Mouse (Mus musculus): ENCODE data around the gene Abhd15.

Abhd15 gene

GRCm38 (mm10) chr11:77493512-77494343 lies 21.2 kb upstream of the Abhd15 start, which contains the start of gene Git1:
TSS of gene Git1 (plus strand) at chr11:77493562.
- DNase-seq (ENCODE audit: low spot score): peak; percentile 66

GRCm38 (mm10) chr11:77494344-77494676 lies 20.6 kb upstream of the Abhd15 start:
- no peak for DNase-seq (ENCODE audit: low spot score)

- DNase-seq (ENCODE audit: low spot score): no peak
Measured at GRCm38 (mm10) chr11:77494782-77495181, 20.1 kb upstream of the Abhd15 start.

- no peak for DNase-seq (ENCODE audit: low spot score)
Measured at GRCm38 (mm10) chr11:77495507-77495906, 19.4 kb upstream of the Abhd15 start.

GRCm38 (mm10) chr11:77497341-77497756 lies 17.6 kb upstream of the Abhd15 start:
- no peak for DNase-seq (ENCODE audit: low spot score)

GRCm38 (mm10) chr11:77497851-77498250 lies 17.1 kb upstream of the Abhd15 start:
- no peak for DNase-seq (ENCODE audit: low spot score)

- DNase-seq (ENCODE audit: low spot score): no peak
Measured at GRCm38 (mm10) chr11:77498261-77499139, 16.4 kb upstream of the Abhd15 start.

- no peak for DNase-seq (ENCODE audit: low spot score)
Measured at GRCm38 (mm10) chr11:77499354-77499753, 15.6 kb upstream of the Abhd15 start.

GRCm38 (mm10) chr11:77500361-77501325 lies 14.3 kb upstream of the Abhd15 start:
- DNase-seq (ENCODE audit: low spot score): no peak

GRCm38 (mm10) chr11:77501392-77501791 lies 13.5 kb upstream of the Abhd15 start:
- DNase-seq (ENCODE audit: low spot score): peak; percentile 45

- no peak for DNase-seq (ENCODE audit: low spot score)
Measured at GRCm38 (mm10) chr11:77501971-77502370, 12.9 kb upstream of the Abhd15 start.

- DNase-seq (ENCODE audit: low spot score): no peak
Measured at GRCm38 (mm10) chr11:77502481-77502880, 12.4 kb upstream of the Abhd15 start.

GRCm38 (mm10) chr11:77503511-77503910 lies 11.4 kb upstream of the Abhd15 start:
- no peak for DNase-seq (ENCODE audit: low spot score)

GRCm38 (mm10) chr11:77504377-77504776 lies 10.5 kb upstream of the Abhd15 start:
- DNase-seq (ENCODE audit: low spot score): no peak

- no peak for DNase-seq (ENCODE audit: low spot score)
Measured at GRCm38 (mm10) chr11:77505291-77505980, 9.5 kb upstream of the Abhd15 start.

- DNase-seq (ENCODE audit: low spot score): no peak
Measured at GRCm38 (mm10) chr11:77506273-77506672, 8.6 kb upstream of the Abhd15 start.

- DNase-seq (ENCODE audit: low spot score): no peak
Measured at GRCm38 (mm10) chr11:77506941-77507340, 8.0 kb upstream of the Abhd15 start.

GRCm38 (mm10) chr11:77507426-77507825 lies 7.5 kb upstream of the Abhd15 start:
- no peak for DNase-seq (ENCODE audit: low spot score)

GRCm38 (mm10) chr11:77508068-77509021 lies 6.6 kb upstream of the Abhd15 start:
- DNase-seq (ENCODE audit: low spot score): peak; percentile 85

- peak; percentile 3 for DNase-seq (ENCODE audit: low spot score)
Measured at GRCm38 (mm10) chr11:77511336-77511735, 3.6 kb upstream of the Abhd15 start.

All from testis, postnatal 14 days (tissue).